27 mouse cellular contexts compared by ENCODE assay signal in genomic region chr13:53401706-53402105, GRCm38 (mm10).
"Had no signal": no experiment of that assay in that cellular context is flagged by ENCODE, and none has a peak within 500 bp of the region (broad histone marks: within the 10 kb centered on the region; RNA-seq: fewer than 3 reads in every experiment).

No protein-coding gene starts in this region.

- ATAC-seq: forebrain, embryonic 13.5 days; forebrain, embryonic 14.5 days; forebrain, embryonic 15.5 days; forebrain, embryonic 16.5 days; forebrain, postnatal 0 days had no signal

- H3K36me3 ChIP-seq: embryonic facial prominence, embryonic 10.5 days; embryonic facial prominence, embryonic 12.5 days; embryonic facial prominence, embryonic 13.5 days; embryonic facial prominence, embryonic 15.5 days; forebrain, embryonic 10.5 days; forebrain, embryonic 12.5 days; forebrain, embryonic 15.5 days had no signal

- H3K9me3 ChIP-seq: embryonic facial prominence, embryonic 10.5 days; embryonic facial prominence, embryonic 12.5 days; embryonic facial prominence, embryonic 13.5 days; embryonic facial prominence, embryonic 15.5 days; forebrain, embryonic 10.5 days; forebrain, embryonic 12.5 days; forebrain, embryonic 13.5 days; forebrain, embryonic 15.5 days had no signal

- H3K27ac ChIP-seq: embryonic facial prominence, embryonic 10.5 days; embryonic facial prominence, embryonic 12.5 days; embryonic facial prominence, embryonic 13.5 days; embryonic facial prominence, embryonic 15.5 days; forebrain, embryonic 10.5 days; forebrain, embryonic 12.5 days; forebrain, embryonic 13.5 days; forebrain, embryonic 15.5 days; gastrocnemius, adult 2 months had no signal

- H3K4me3 ChIP-seq: embryonic facial prominence, embryonic 10.5 days; embryonic facial prominence, embryonic 12.5 days; embryonic facial prominence, embryonic 13.5 days; embryonic facial prominence, embryonic 15.5 days; erythroblast, embryonic 14.5 days; forebrain, embryonic 10.5 days; forebrain, embryonic 12.5 days; forebrain, embryonic 13.5 days; forebrain, embryonic 15.5 days; gastrocnemius, adult 2 months had no signal

- H3K27me3 ChIP-seq: embryonic facial prominence, embryonic 12.5 days; embryonic facial prominence, embryonic 13.5 days; embryonic facial prominence, embryonic 15.5 days; forebrain, embryonic 13.5 days; forebrain, embryonic 15.5 days had no signal

- DNase-seq: cerebellum, adult 18-20 months; cerebellum, adult 2 months; cerebellum, adult 8-10 months; cerebellum, adult 9-10 months; cerebellum, adult 9-11 months; cerebellum, postnatal 10 days; cerebellum, postnatal 14 days; cerebellum, postnatal 25 days; cerebellum, postnatal 36 days; embryo, embryonic 11 days; forebrain, postnatal 0 days; gastrocnemius, adult 2 months; gastrocnemius, postnatal 10 days; gastrocnemius, postnatal 14 days; gastrocnemius, postnatal 25 days; gastrocnemius, postnatal 36 days had no signal

- H3K4me1 ChIP-seq: embryonic facial prominence, embryonic 10.5 days; embryonic facial prominence, embryonic 12.5 days; embryonic facial prominence, embryonic 13.5 days; embryonic facial prominence, embryonic 15.5 days; forebrain, embryonic 10.5 days; forebrain, embryonic 12.5 days; forebrain, embryonic 13.5 days; forebrain, embryonic 15.5 days had no signal

- H3K4me2 ChIP-seq: embryonic facial prominence, embryonic 12.5 days; embryonic facial prominence, embryonic 13.5 days; embryonic facial prominence, embryonic 15.5 days; forebrain, embryonic 12.5 days; forebrain, embryonic 13.5 days; forebrain, embryonic 15.5 days had no signal

- H3K9ac ChIP-seq: embryonic facial prominence, embryonic 12.5 days; embryonic facial prominence, embryonic 13.5 days; embryonic facial prominence, embryonic 15.5 days; forebrain, embryonic 12.5 days; forebrain, embryonic 13.5 days; forebrain, embryonic 15.5 days; forebrain, postnatal 0 days had no signal
